Mouse (Mus musculus) liver, embryonic 11.5 days (tissue): ENCODE data around the gene Gpr6. TPM values are rescaled to one million over a fixed set of nuclear protein-coding genes. Genes with fewer than 3 reads are reported as not detected.
A peak's percentile ranks its signal among the peaks of the same experiment; 100 is the strongest.

Experiments
- ATAC-seq: fragments of 200-750 bp; cut with Nextera tagmentation; replicated peaks from 2 replicates; pipeline ENCODE4 v1.8.0; 2017; ENCODE audit warnings: moderate number of reproducible peaks, mild to moderate bottlenecking, moderate TSS enrichment, moderate library complexity; ENCODE audit not compliant: low FRiP score
- DNase-seq: peaks from one replicate; pipeline ENCODE4 v3.0.0-alpha.2; 2017; ENCODE audit warnings: low spot score
- H3K27ac ChIP-seq: fragments of 300-500 bp; sonication (generic); 2 replicates; pipeline ENCODE4 v1.5.1; 2014; ENCODE audit warnings: mild to moderate bottlenecking, low read depth, low read length, control low read depth
- H3K27me3 ChIP-seq: fragments of 300-500 bp; sonication (generic); replicated peaks from 2 replicates; pipeline ENCODE4 v1.6.1; 2014; ENCODE audit warnings: low read length, mixed read lengths; ENCODE audit not compliant: control insufficient read depth, insufficient read depth
- H3K36me3 ChIP-seq: fragments of 300-500 bp; sonication (generic); 2 replicates; pipeline ENCODE4 v1.6.1; 2014; ENCODE audit warnings: mild to moderate bottlenecking, low read length, moderate library complexity, mixed read lengths; ENCODE audit not compliant: control insufficient read depth, insufficient read depth
- H3K4me1 ChIP-seq: fragments of 300-500 bp; sonication (generic); replicated peaks from 2 replicates; pipeline ENCODE4 v1.6.1; 2014; ENCODE audit warnings: low read length, mixed read lengths; ENCODE audit not compliant: control insufficient read depth, insufficient read depth
- H3K4me2 ChIP-seq: fragments of 300-500 bp; sonication (generic); 2 replicates; pipeline ENCODE4 v1.6.1; 2014; ENCODE audit warnings: mild to moderate bottlenecking, control low read depth, moderate library complexity
- H3K4me3 ChIP-seq: fragments of 300-500 bp; sonication (generic); 2 replicates; pipeline ENCODE4 v1.5.1; 2014; ENCODE audit warnings: low read depth, low read length, control low read depth
- H3K9ac ChIP-seq: fragments of 300-500 bp; sonication (generic); 2 replicates; pipeline ENCODE4 v1.6.1; 2014; ENCODE audit warnings: low read depth, low read length, control low read depth
- H3K9me3 ChIP-seq: fragments of 300-500 bp; sonication (generic); 2 replicates; pipeline ENCODE4 v1.6.1; 2016; ENCODE audit warnings: low read length, inconsistent platforms, mixed read lengths; ENCODE audit not compliant: control insufficient read depth
- WGBS: fragments of 180-500 bp; shearing (Covaris S2); extraction: QIAGEN DNeasy Blood & Tissue Kit; methylation state at CpG from one replicate; pipeline ENCODE4 v1.1.7; 2014; 5-methylcytosine and 5-hydroxymethylcytosine counted together
- polyA plus RNA-seq: library from polyadenylated mRNA; unstranded; fragments of >200 nt; fragmentation: Nextera tagmentation; extraction: Ambion mirVana; gene quantifications from 2 replicates; pipeline ENCODE4 v1.2.1, GENCODE M21; 2014

Gene Gpr6
- not detected in 2 replicates for polyA plus RNA-seq

DNA sequence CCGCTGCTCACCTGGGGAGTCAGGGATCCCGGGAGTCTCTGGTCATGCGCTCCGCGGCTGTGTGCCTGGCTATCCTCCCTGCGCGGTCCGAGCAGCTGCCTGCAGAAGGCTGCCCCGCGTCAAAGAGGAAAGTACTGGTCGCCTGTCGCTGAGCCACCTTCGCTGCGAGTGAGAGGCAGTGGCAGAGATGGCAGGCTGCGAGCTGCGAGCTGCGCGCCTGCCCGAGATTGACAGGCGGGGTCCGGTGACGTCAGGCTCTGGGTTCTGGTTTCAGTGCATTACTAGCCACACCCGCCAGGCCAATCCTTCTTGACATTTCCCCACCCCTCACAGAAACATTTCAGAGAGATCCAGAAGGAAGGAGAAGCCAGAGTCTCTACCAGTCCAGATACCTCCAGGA is at the start of gene Gpr6:
Gpr6 (minus strand) TSS at position 170 of the 400 bp plus-strand sequence.
- 0 out of 2 replicates have a peak within 1 kb of the TSS, but pooled peaks have one; percentile 10 for H3K4me3 ChIP-seq
- DNase-seq (no peak), ATAC-seq (no peak)
- H3K9ac ChIP-seq, result no peak within 1 kb of the TSS
- H3K36me3 ChIP-seq, result no peaks in the 10 kb centered on the region
- no peak within 1 kb of the TSS for H3K27ac ChIP-seq
- H3K9me3 ChIP-seq, result no peaks in the 10 kb centered on the region
- H3K4me1 ChIP-seq, result no peaks in the 10 kb centered on the region; the same call in 1 of the 2 replicates
- H3K27me3 ChIP-seq, result peaks cover 30% of the 10 kb centered on the region
- WGBS, result 5% methylated on average over 23 of the region's 23 CpGs
- no peak within 1 kb of the TSS for H3K4me2 ChIP-seq

DNA sequence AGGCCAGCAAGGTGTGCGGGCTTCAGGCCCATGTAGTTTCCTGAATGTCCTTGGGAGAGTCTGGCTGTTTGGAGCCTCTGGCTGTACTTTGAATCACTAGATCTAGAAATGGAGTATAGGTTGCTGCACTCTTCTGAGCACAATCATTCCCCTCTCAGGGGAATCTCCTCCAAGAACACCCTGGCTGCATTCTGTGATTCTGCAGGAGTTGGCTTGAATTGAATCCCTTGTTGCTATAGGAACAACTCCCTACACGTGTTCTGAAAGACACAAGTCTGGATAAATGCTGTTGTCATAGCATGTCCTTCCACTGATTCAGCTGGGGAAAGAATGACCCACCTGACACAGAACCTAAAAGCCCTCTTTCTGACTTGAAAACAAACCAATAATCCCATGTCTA is 28.0 kb upstream of the Gpr6 start:
- Histone ChIP-seq H3K4me2 (no peak overlapping the region), H3K27ac (no peak overlapping the region), H3K9me3 (no peaks in the 10 kb centered on the region), H3K4me3 (no peak overlapping the region), H3K27me3 (no peaks in the 10 kb centered on the region; the same call in 1 of the 2 replicates), H3K4me1 (no peaks in the 10 kb centered on the region), H3K9ac (no peak overlapping the region), H3K36me3 (no peaks in the 10 kb centered on the region)
- WGBS, result 77% methylated on average over 2 of the region's 2 CpGs
- ATAC-seq (no peak), DNase-seq (no peak)

DNA sequence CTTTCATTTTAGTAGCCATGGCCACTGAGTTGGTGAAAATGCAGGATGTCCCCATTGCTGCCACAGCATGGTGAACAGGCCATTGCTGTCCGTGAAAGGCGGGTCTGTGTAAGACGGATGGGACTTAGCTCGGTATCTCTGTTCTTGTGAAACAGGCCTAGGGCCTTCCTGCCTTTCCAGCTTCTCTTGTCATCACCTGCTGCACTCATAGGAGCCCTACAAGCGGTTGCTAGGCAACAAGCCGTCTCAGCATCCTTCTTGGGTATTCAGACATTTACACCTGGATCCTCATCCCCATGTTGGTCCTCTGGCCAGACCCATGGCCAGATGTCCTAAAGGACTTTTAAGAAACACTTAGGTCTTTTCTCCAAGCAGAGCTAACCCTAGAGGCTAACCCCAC is 26.1 kb upstream of the Gpr6 start:
- Histone ChIP-seq H3K4me1 (no peaks in the 10 kb centered on the region), H3K4me3 (no peak overlapping the region), H3K9ac (no peak overlapping the region), H3K27ac (no peak overlapping the region), H3K27me3 (no peaks in the 10 kb centered on the region), H3K4me2 (no peak overlapping the region), H3K36me3 (no peaks in the 10 kb centered on the region), H3K9me3 (no peaks in the 10 kb centered on the region)
- no peak for ATAC-seq
- WGBS, result 83% methylated on average over 6 of the region's 6 CpGs
- DNase-seq, result no peak

DNA sequence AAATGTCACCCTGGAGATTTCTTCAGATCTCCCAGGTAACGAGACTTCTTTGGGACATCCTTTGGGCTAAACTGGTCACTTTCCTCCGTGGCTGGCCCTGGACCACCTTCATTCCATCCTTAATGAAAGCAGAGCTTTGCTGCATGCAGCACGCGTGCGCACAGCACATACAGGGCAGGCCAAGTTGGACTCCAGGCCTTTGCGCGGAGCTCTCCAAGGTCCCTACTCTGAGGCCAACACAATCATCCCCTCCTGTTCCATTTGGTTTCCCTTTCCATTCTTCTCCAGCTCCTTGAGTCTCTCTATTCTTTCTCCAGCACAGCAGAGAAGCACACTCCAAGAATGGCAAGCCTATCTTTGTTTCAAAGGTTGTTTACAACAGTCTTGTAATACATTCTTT is 16.8 kb upstream of the Gpr6 start:
- 47% methylated on average over 7 of the region's 7 CpGs for WGBS

DNA sequence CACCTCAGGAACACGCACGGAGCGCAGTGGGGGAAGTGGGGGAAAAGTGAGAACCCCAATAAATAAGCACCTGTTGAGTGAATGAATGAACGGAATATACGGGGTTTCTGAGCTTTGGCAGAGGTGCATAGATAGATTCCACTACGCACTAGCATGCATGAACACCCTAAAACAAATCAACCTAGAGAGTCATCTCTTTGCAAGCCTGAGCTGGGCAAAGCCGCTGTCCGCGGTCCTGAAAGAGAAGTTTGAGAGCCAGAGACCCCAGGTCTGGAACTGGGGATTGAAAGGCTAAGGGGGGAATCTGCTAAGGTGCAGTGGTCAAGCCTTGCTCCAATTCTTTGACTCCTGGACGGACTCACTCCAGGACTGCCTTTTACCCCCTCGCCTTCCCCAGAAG is 389 bp downstream of the Gpr6 start:
- no peak overlapping the region for H3K4me2 ChIP-seq
- H3K36me3 ChIP-seq, result no peaks in the 10 kb centered on the region
- DNase-seq (peak; percentile 71), ATAC-seq (no peak)
- WGBS, result 4% methylated on average over 11 of the region's 11 CpGs
- H3K27me3 ChIP-seq, result peaks cover 30% of the 10 kb centered on the region
- no peaks in the 10 kb centered on the region for H3K9me3 ChIP-seq
- H3K4me3 ChIP-seq, result no peak overlapping the region
- H3K4me1 ChIP-seq, result no peaks in the 10 kb centered on the region; the same call in 1 of the 2 replicates
- H3K27ac ChIP-seq, result no peak overlapping the region
- no peak overlapping the region for H3K9ac ChIP-seq

More for the DNA sequence above, 16.8 kb upstream of the Gpr6 start:
- H3K27ac ChIP-seq, result no peak overlapping the region
- no peaks in the 10 kb centered on the region for H3K36me3 ChIP-seq
- H3K9ac ChIP-seq, result no peak overlapping the region
- H3K4me2 ChIP-seq, result no peak overlapping the region
- no peaks in the 10 kb centered on the region for H3K9me3 ChIP-seq
- H3K4me1 ChIP-seq, result no peaks in the 10 kb centered on the region
- H3K27me3 ChIP-seq, result no peaks in the 10 kb centered on the region
- ATAC-seq (no peak), DNase-seq (no peak)
- no peak overlapping the region for H3K4me3 ChIP-seq

DNA sequence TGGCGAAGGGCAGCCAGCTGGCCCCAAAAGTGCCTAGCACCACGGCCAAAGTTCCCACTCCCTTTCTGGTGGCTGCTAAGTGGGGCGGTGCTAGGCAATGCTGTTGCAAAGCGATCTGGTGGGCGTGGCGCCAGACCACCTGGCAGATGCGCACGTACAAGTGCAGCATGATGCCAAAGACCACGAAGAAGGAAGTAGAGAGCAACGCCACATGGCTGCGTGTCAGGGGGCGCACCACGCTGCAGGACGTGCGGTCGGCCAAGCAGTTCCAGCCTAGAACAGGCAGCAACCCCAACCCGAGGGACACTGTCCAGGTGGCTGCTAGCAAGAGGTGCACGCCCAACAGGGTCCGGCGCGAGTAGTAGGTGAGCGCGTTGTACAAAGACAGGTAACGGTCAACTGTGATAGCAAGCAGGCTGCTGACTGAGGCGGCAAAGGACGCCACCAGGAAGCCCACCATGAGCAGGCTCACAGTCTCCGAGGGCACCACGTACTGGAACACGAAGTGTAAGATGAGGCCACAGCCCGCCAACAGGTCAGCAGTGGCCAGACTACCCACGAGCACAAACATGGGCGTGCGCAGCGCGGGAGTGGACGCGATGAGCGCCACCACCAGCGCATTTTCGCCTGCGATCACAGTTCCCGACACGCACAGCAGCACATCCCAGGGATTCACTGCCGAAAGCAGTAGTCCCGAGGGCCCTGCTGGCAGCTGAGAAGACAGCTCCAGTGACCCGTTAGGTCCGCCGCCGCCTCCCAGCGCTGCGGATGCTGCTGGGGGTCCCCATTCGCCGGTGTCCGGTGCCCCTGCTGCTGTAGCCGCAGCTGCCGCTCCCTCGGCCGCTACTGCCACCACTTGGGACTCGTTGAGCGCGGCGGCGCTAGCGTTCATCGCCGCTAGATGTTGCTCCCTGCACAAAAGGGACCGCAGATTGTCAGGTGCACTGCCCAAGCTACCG is 1.1 kb downstream of the Gpr6 start:
- DNase-seq, result peak; percentile 32
- Histone ChIP-seq H3K27me3 (peaks cover 30% of the 10 kb centered on the region), H3K4me2 (no peak overlapping the region), H3K9me3 (no peaks in the 10 kb centered on the region), H3K27ac (no peak overlapping the region), H3K9ac (no peak overlapping the region), H3K4me3 (0 out of 2 replicates have a peak overlapping the region, but pooled peaks have one; percentile 10), H3K4me1 (no peaks in the 10 kb centered on the region; the same call in 1 of the 2 replicates), H3K36me3 (no peaks in the 10 kb centered on the region)
- ATAC-seq, result no peak
- 8% methylated on average over 68 of the region's 68 CpGs for WGBS

DNA sequence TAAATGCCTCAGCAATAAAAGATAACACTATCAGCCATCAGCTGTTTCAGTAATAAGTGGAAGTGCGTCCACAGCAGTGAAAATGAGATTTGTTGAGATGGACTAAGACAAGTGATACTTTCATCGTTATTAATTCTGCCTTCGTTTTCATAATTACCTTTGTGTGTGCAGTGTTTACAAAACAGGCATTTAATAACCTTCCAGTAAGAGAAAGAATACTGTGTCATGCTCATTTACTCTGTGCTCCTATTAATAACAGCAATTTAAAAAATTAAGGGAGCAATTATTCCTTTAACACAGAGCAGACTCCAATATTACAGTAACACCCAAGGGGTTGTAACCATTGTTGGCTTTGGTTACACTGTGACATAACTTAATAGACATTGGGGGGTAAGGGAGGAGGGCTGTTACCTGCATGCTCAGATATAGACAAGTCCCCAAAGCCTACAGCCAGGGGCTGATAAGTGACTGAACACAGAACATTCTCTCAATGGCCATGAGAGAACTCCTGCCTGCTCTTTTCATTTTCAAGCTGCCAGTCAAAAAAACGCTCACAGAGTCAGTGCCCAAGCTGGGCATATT is 11.7 kb downstream of the Gpr6 start:
- Histone ChIP-seq H3K9ac (no peak overlapping the region), H3K27ac (no peak overlapping the region), H3K9me3 (no peaks in the 10 kb centered on the region), H3K27me3 (no peaks in the 10 kb centered on the region), H3K4me1 (no peaks in the 10 kb centered on the region), H3K4me2 (no peak overlapping the region), H3K36me3 (no peaks in the 10 kb centered on the region), H3K4me3 (no peak overlapping the region)
- ATAC-seq (no peak), DNase-seq (no peak)
- 73% methylated on average over 4 of the region's 4 CpGs for WGBS

DNA sequence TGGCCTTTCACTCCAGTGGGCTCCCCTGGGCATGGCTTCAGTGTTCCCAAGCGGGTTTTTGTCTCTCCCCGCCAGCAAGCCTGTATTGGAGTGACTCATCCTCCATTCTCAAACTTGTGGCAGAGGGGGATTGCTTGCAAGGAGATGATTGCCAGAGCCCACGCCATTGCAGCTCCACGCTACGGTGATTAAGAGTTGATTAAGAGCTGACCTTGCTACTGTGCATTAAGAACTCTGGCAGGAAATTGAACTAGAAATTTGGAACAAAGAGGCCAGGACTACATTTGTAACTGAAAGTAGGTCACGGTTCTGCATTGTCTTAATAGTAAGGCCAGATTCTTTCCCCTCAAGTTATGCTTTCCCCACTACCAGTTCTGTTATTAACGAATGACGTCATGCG is 16.5 kb downstream of the Gpr6 start:
- no peaks in the 10 kb centered on the region for H3K27me3 ChIP-seq
- WGBS, result 78% methylated on average over 9 of the region's 9 CpGs

More for the DNA sequence above, 16.5 kb downstream of the Gpr6 start:
- H3K27ac ChIP-seq, result no peak overlapping the region
- no peak for ATAC-seq
- no peak overlapping the region for H3K4me2 ChIP-seq
- H3K4me1 ChIP-seq, result no peaks in the 10 kb centered on the region
- no peak for DNase-seq
- no peak overlapping the region for H3K4me3 ChIP-seq
- H3K36me3 ChIP-seq, result no peaks in the 10 kb centered on the region
- H3K9ac ChIP-seq, result no peak overlapping the region
- H3K9me3 ChIP-seq, result no peaks in the 10 kb centered on the region
